Mouse (Mus musculus) liver, postnatal 0 days (tissue): Measurements from ENCODE around the gene Asah2. TPM values are rescaled to one million over a fixed set of nuclear protein-coding genes. Genes with fewer than 3 reads are reported as not detected.

ENCODE experiments used
- ATAC-seq: fragments of 200-750 bp; cut with Nextera tagmentation; 2 replicates; pipeline ENCODE4 v1.8.0; 2017; ENCODE audit warnings: mild to moderate bottlenecking, moderate library complexity
- DNase-seq: peaks from one replicate; pipeline ENCODE4 v3.0.0-alpha.2; 2016
- H3K27ac ChIP-seq: fragments of 300-500 bp; sonication (generic); 2 replicates; pipeline ENCODE4 v1.5.1; 2014; ENCODE audit warnings: antibody characterized with exemption, moderate library complexity, mild to moderate bottlenecking, low read depth
- H3K27me3 ChIP-seq: fragments of 300-500 bp; sonication (generic); 2 replicates; pipeline ENCODE4 v1.6.1; 2014; ENCODE audit warnings: low read length, control low read depth, mixed read lengths; ENCODE audit not compliant: insufficient read depth
- H3K36me3 ChIP-seq: fragments of 300-500 bp; sonication (generic); replicated peaks from 2 replicates; pipeline ENCODE4 v1.6.1; 2014; ENCODE audit warnings: mild to moderate bottlenecking, control low read depth, low read length, moderate library complexity, mixed read lengths; ENCODE audit not compliant: insufficient read depth
- H3K4me1 ChIP-seq: fragments of 300-500 bp; sonication (generic); 2 replicates; pipeline ENCODE4 v1.6.1; 2014; ENCODE audit warnings: antibody characterized with exemption, mild to moderate bottlenecking, control low read depth; ENCODE audit not compliant: insufficient read depth
- H3K4me2 ChIP-seq: fragments of 300-500 bp; sonication (generic); 2 replicates; pipeline ENCODE4 v1.6.1; 2014; ENCODE audit warnings: low read depth, mild to moderate bottlenecking, low read length, moderate library complexity, mixed read lengths
- H3K4me3 ChIP-seq: fragments of 300-500 bp; sonication (generic); 2 replicates; pipeline ENCODE4 v1.5.1; 2014; ENCODE audit warnings: low read depth, low read length
- H3K9ac ChIP-seq: fragments of 300-500 bp; sonication (generic); replicated peaks from 2 replicates; pipeline ENCODE4 v1.6.1; 2014; ENCODE audit warnings: mild to moderate bottlenecking, moderate library complexity
- H3K9me3 ChIP-seq: fragments of 300-500 bp; sonication (generic); 2 replicates; pipeline ENCODE4 v1.6.1; 2016; ENCODE audit warnings: mild to moderate bottlenecking, control low read depth, low read length, mixed read lengths
- CTCF ChIP-seq: sonication (generic); IDR thresholded peaks from 2 replicates; pipeline ENCODE4 v1.5.1; 2016; ENCODE audit warnings: antibody characterized with exemption, low read depth
- EP300 ChIP-seq: IDR thresholded peaks from 2 replicates; pipeline ENCODE4 v1.6.1; 2016; ENCODE audit warnings: antibody characterized with exemption, low read depth, mild to moderate bottlenecking
- WGBS: fragments of 180-500 bp; shearing (Covaris S2); extraction: QIAGEN DNeasy Blood & Tissue Kit; methylation state at CpG from one replicate; pipeline ENCODE4 v1.1.7; 2014; ENCODE audit not compliant: insufficient replicate concordance; 5-methylcytosine and 5-hydroxymethylcytosine counted together
- polyA plus RNA-seq: library from polyadenylated mRNA; unstranded; fragments of >200 nt; fragmentation: Nextera tagmentation; extraction: Ambion mirVana; gene quantifications from 2 replicates; pipeline ENCODE4 v1.2.1, GENCODE M21; 2015

Asah2 gene
- polyA plus RNA-seq = 0.65 and 0.72 TPM in 2 replicates

DNA sequence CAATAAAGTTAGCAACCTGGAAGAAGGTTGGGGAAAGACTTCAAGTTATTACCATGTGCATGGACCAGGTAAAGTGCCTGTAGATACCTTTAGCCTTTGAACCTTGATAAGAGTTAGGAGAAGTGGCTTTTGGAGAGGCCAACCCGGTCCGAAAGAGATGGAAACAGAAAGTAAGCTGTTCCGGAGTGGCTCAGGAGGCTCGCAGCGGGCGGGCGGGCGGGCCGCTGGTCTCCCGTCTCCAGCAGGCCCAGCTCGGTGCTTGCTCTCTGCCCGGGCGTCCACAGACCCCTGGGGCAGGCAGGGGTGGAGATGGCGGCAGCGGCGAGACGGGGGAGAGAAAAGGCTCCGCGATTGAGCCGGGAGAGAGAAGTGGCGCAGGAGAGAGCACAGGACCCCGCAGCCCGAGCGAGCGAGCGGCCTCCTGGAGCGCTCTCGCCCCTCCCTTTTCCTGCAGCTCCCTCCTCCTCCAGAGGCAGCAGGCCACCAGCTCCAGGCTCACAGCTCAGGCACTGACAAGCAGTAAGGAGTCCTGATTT is at the start of gene Asah2:
Gene Asah2 (minus strand): TSS at position 441 of the 536 bp plus-strand sequence.
- peaks cover 6% of the 10 kb centered on the region; the same call in 1 of the 2 replicates for H3K4me1 ChIP-seq
- ATAC-seq (peak; percentile 92), DNase-seq (peak; percentile 78)
- under 1% methylated on average over 27 of the region's 28 CpGs for WGBS
- TF ChIP-seq CTCF (peak; percentile 31; the same call in 1 of the 2 replicates), EP300 (no peak)
- no peaks in the 10 kb centered on the region for H3K27me3 ChIP-seq
- no peaks in the 10 kb centered on the region for H3K9me3 ChIP-seq
- no peaks in the 10 kb centered on the region for H3K36me3 ChIP-seq
- peak within 1 kb of the TSS; percentile 69 for H3K4me3 ChIP-seq
- peak within 1 kb of the TSS; percentile 93 for H3K9ac ChIP-seq
- peak within 1 kb of the TSS; percentile 80 for H3K4me2 ChIP-seq
- peak within 1 kb of the TSS; percentile 97 for H3K27ac ChIP-seq

- H3K27ac ChIP-seq = no peak overlapping the region
- DNase-seq (peak; percentile 44), ATAC-seq (peak; percentile 71)
- H3K9ac ChIP-seq = no peak overlapping the region
- peaks cover 32% of the 10 kb centered on the region for H3K36me3 ChIP-seq
- TF ChIP-seq CTCF = no peak
- no peak for TF ChIP-seq EP300
- WGBS = 49% methylated on average over 6 of the region's 6 CpGs
- peaks cover 7% of the 10 kb centered on the region for H3K4me1 ChIP-seq
- no peak overlapping the region for H3K4me3 ChIP-seq
- H3K27me3 ChIP-seq = no peaks in the 10 kb centered on the region
- no peaks in the 10 kb centered on the region for H3K9me3 ChIP-seq
- H3K4me2 ChIP-seq = no peak overlapping the region
Measured at GRCm38 (mm10) chr19:32157045-32157444, 49.0 kb upstream of the Asah2 start.

GRCm38 (mm10) chr19:32152529-32152928 is 44.5 kb upstream of the Asah2 start:
- Histone ChIP-seq H3K36me3 (peaks cover 16% of the 10 kb centered on the region), H3K4me1 (peaks cover 10% of the 10 kb centered on the region), H3K27me3 (no peaks in the 10 kb centered on the region), H3K9ac (no peak overlapping the region), H3K4me2 (no peak overlapping the region), H3K4me3 (no peak overlapping the region), H3K27ac (no peak overlapping the region), H3K9me3 (no peaks in the 10 kb centered on the region)
- TF ChIP-seq CTCF (no peak), EP300 (no peak)
- 69% methylated on average over 6 of the region's 6 CpGs for WGBS
- ATAC-seq (no peak), DNase-seq (no peak)

DNA sequence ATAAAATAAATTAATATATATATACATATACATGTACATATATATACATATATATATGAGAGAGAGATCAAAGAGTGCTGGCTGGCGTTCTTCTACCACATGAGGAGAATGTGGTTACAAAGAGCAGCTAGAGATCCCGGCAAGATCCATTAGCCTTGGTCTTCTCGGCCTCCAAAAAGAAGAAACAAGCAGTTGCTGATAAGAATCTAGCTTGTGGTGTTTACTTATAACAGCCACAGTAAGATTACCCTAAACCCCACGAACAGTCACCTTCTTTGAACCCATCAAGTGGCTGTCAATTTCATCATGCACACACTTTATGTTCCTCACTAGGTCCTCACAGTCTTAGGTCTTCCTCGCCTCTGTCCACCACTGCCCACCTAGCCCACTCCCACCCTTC is 40.7 kb upstream of the Asah2 start:
- 0 out of 2 replicates have a peak, but pooled peaks cover 10% of the 10 kb centered on the region for H3K36me3 ChIP-seq
- DNase-seq (no peak), ATAC-seq (no peak)
- 0 out of 2 replicates have a peak, but pooled peaks cover 3% of the 10 kb centered on the region for H3K4me1 ChIP-seq
- TF ChIP-seq EP300 = no peak
- TF ChIP-seq CTCF = no peak
- H3K9ac ChIP-seq = no peak overlapping the region
- no peak overlapping the region for H3K27ac ChIP-seq
- H3K27me3 ChIP-seq = no peaks in the 10 kb centered on the region
- H3K9me3 ChIP-seq = no peaks in the 10 kb centered on the region
- 55% methylated on average over 5 of the region's 5 CpGs for WGBS
- no peak overlapping the region for H3K4me2 ChIP-seq
- H3K4me3 ChIP-seq = no peak overlapping the region

DNA sequence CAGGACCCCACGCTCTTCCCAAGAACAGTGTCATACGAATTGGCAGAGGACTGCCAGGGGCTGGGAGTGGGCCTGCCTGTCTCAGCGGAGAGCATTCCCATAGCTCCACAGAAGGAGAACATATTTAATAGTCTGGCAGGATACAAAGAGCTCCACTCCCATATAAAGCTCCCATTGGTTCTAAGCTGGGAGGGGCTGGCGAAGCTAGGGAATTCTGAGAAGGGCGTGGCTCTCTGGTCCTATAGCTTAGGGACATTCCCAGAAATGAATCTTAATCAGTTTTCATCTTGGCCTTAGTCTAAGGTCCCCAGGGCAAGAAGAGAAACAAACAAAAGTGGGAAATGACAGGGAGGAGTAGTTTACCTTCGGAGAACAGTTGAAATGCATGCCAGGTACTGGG is 34.4 kb upstream of the Asah2 start:
- no peak for DNase-seq
- H3K4me1 ChIP-seq = peaks cover 5% of the 10 kb centered on the region
- no peak overlapping the region for H3K4me2 ChIP-seq
- H3K36me3 ChIP-seq = peaks cover 10% of the 10 kb centered on the region; the same call in 1 of the 2 replicates
- 94% methylated on average over 6 of the region's 6 CpGs for WGBS
- TF ChIP-seq EP300 (no peak), CTCF (no peak)
- no peak overlapping the region for H3K4me3 ChIP-seq
- H3K27me3 ChIP-seq = no peaks in the 10 kb centered on the region
- H3K27ac ChIP-seq = no peak overlapping the region
- H3K9ac ChIP-seq = no peak overlapping the region
- no peaks in the 10 kb centered on the region for H3K9me3 ChIP-seq
- no peak for ATAC-seq

- no peak overlapping the region for H3K4me3 ChIP-seq
- peaks cover 15% of the 10 kb centered on the region for H3K36me3 ChIP-seq
- TF ChIP-seq CTCF (no peak), EP300 (no peak)
- peaks cover 5% of the 10 kb centered on the region for H3K4me1 ChIP-seq
- no peaks in the 10 kb centered on the region for H3K9me3 ChIP-seq
- peak; percentile 58; the same call in 1 of the 2 replicates for ATAC-seq
- no peak overlapping the region for H3K9ac ChIP-seq
- DNase-seq = no peak
- no peak overlapping the region for H3K27ac ChIP-seq
- 32% methylated on average over 14 of the region's 14 CpGs for WGBS
- H3K27me3 ChIP-seq = no peaks in the 10 kb centered on the region
- H3K4me2 ChIP-seq = no peak overlapping the region
Measured at GRCm38 (mm10) chr19:32138361-32139088, 30.5 kb upstream of the Asah2 start.
